Mouse (Mus musculus): ENCODE data around the gene Iqcb1.

DNA sequence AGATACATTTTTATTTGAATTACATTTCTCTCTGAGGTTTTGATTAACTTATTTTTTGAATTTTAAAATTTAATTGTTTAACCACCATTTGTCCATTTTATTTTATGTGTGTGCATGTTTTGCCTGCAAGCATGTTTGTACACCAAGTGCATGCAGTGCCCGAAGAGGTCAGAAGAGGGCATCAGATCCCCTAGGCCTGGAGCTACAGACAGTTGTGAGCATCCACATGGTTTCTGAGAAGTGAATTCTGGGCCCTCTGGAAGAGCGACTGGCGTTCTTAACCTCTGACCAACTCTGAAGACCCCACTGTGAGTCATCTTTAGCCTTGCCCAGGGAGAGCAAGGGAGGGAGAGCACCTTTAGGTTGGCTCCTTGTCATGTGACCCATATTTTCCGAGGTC is 56.7 kb downstream of the Iqcb1 start:
- TF ChIP-seq CHD2 (IDR thresholded peaks at IDR 0.05; ENCODE audit: low read depth, low read length) (no peak), ZNF384 (IDR thresholded peaks at IDR 0.05; ENCODE audit: low read depth, low read length) (no peak), ZC3H11A (IDR thresholded peaks at IDR 0.05; ENCODE audit: borderline replicate concordance, low read depth, low read length) (0 out of 2 replicates have a peak, but pooled peaks have one; percentile 29), MAFK (IDR thresholded peaks at IDR 0.05; ENCODE audit: insufficient read depth, low read depth, low read length) (no peak), HCFC1 (IDR thresholded peaks at IDR 0.05; ENCODE audit: borderline replicate concordance, insufficient read depth, low read length) (no peak)

Data from ES-E14 (cell line).